Mouse (Mus musculus) lung, embryonic 14.5 days (tissue): ENCODE results near the gene AI481877. TPM values are rescaled to one million over a fixed set of nuclear protein-coding genes. Genes with fewer than 3 reads are reported as not detected.
A peak's percentile ranks its signal among the peaks of the same experiment; 100 is the strongest.

Experiments used
- ATAC-seq: fragments of 200-750 bp; cut with Nextera tagmentation; 2 replicates; pipeline ENCODE4 v1.8.0; 2017; ENCODE audit warnings: mild to moderate bottlenecking, moderate TSS enrichment, moderate library complexity; ENCODE audit not compliant: insufficient read depth
- DNase-seq: peaks from one replicate; pipeline ENCODE4 v3.0.0-alpha.2; 2015
- H3K27ac ChIP-seq: fragments of 300-500 bp; sonication (generic); 2 replicates; pipeline ENCODE4 v1.5.1; 2014; ENCODE audit warnings: low read depth, mild to moderate bottlenecking, moderate library complexity
- H3K27me3 ChIP-seq: fragments of 300-500 bp; sonication (generic); 2 replicates; pipeline ENCODE4 v1.6.1; 2014; ENCODE audit warnings: low read length, control low read depth; ENCODE audit not compliant: insufficient read depth
- H3K36me3 ChIP-seq: fragments of 300-500 bp; sonication (generic); 2 replicates; pipeline ENCODE4 v1.6.1; 2014; ENCODE audit warnings: control low read depth; ENCODE audit not compliant: insufficient read depth
- H3K4me1 ChIP-seq: fragments of 300-500 bp; sonication (generic); 2 replicates; pipeline ENCODE4 v1.6.1; 2014; ENCODE audit warnings: antibody characterized with exemption, control low read depth; ENCODE audit not compliant: insufficient read depth
- H3K4me2 ChIP-seq: fragments of 300-500 bp; sonication (generic); 2 replicates; pipeline ENCODE4 v1.6.1; 2014; ENCODE audit warnings: mild to moderate bottlenecking
- H3K4me3 ChIP-seq: fragments of 300-500 bp; sonication (generic); 2 replicates; pipeline ENCODE4 v1.5.1; 2014; ENCODE audit warnings: low read depth, low read length
- H3K9ac ChIP-seq: fragments of 300-500 bp; sonication (generic); 2 replicates; pipeline ENCODE4 v1.6.1; 2014
- H3K9me3 ChIP-seq: fragments of 300-500 bp; sonication (generic); 2 replicates; pipeline ENCODE4 v1.6.1; 2016; ENCODE audit warnings: low read depth, low read length, control low read depth
- CTCF ChIP-seq: IDR thresholded peaks from 2 replicates; pipeline ENCODE4 v1.5.1; 2016; ENCODE audit warnings: antibody characterized with exemption, low read depth
- whole genome bisulfite sequencing: fragments of 180-500 bp; shearing (Covaris S2); extraction: QIAGEN DNeasy Blood & Tissue Kit; methylation state at CpG from one replicate; pipeline ENCODE4 v1.1.7; 2014; 5-methylcytosine and 5-hydroxymethylcytosine counted together
- polyA plus RNA-seq: library from polyadenylated mRNA; unstranded; fragments of >200 nt; fragmentation: Nextera tagmentation; extraction: Ambion mirVana; gene quantifications from 2 replicates; pipeline ENCODE4 v1.2.1, GENCODE M21; 2014

AI481877 gene
- polyA plus RNA-seq, 1 experiment from 2014 or later, result not detected

DNA sequence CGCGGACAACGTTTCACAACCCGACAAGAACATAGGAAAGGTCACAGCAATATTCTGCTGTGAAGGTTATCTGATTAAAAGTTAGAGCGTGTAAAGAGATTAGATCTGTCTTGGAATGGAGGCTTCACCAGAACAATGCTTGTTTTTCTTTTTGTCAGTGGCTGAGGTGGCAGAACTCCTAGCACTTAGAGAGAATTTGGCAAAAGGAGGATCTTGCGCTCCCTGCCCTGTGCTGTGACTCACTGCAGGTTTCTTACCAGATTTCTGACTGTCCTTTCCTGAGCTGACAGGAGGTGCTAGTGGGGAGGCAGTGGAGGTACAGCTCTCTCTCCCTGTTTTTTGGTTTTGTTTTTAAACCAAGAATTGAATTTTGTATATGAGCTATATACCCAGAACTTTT lies 131.8 kb downstream of the AI481877 start:
- H3K9ac ChIP-seq, result no peak overlapping the region
- no peak overlapping the region for H3K27ac ChIP-seq
- DNase-seq (no peak), ATAC-seq (no peak)
- peaks cover 11% of the 10 kb centered on the region; the same call in 1 of the 2 replicates for H3K4me1 ChIP-seq
- WGBS, result 67% methylated on average over 6 of the region's 6 CpGs
- TF ChIP-seq CTCF, result no peak
- no peaks in the 10 kb centered on the region for H3K27me3 ChIP-seq
- H3K36me3 ChIP-seq, result no peaks in the 10 kb centered on the region
- no peaks in the 10 kb centered on the region for H3K9me3 ChIP-seq
- H3K4me2 ChIP-seq, result no peak overlapping the region
- H3K4me3 ChIP-seq, result no peak overlapping the region

- Histone ChIP-seq H3K9ac (no peak overlapping the region), H3K4me2 (no peak overlapping the region), H3K4me3 (no peak overlapping the region), H3K27ac (no peak overlapping the region), H3K4me1 (peaks cover 11% of the 10 kb centered on the region; the same call in 1 of the 2 replicates), H3K9me3 (no peaks in the 10 kb centered on the region), H3K27me3 (no peaks in the 10 kb centered on the region), H3K36me3 (no peaks in the 10 kb centered on the region)
- DNase-seq (no peak), ATAC-seq (no peak)
- 58% methylated on average over 8 of the region's 8 CpGs for WGBS
- no peak for TF ChIP-seq CTCF
These were observed 132.6 kb downstream of the AI481877 start for GRCm38 (mm10) chr4:59006211-59006610.

- Histone ChIP-seq H3K9me3 (no peaks in the 10 kb centered on the region), H3K4me1 (peaks cover 11% of the 10 kb centered on the region; the same call in 1 of the 2 replicates), H3K4me2 (peak overlapping the region; percentile 87), H3K4me3 (peak overlapping the region; percentile 92), H3K27me3 (no peaks in the 10 kb centered on the region), H3K36me3 (no peaks in the 10 kb centered on the region), H3K27ac (0 out of 2 replicates have a peak overlapping the region, but pooled peaks have one; percentile 88), H3K9ac (peak overlapping the region; percentile 88)
- 18% methylated on average over 7 of the region's 7 CpGs for WGBS
- DNase-seq (no peak), ATAC-seq (no peak)
- TF ChIP-seq CTCF, result no peak
These were observed 135.0 kb downstream of the AI481877 start for GRCm38 (mm10) chr4:59003806-59004200.

DNA sequence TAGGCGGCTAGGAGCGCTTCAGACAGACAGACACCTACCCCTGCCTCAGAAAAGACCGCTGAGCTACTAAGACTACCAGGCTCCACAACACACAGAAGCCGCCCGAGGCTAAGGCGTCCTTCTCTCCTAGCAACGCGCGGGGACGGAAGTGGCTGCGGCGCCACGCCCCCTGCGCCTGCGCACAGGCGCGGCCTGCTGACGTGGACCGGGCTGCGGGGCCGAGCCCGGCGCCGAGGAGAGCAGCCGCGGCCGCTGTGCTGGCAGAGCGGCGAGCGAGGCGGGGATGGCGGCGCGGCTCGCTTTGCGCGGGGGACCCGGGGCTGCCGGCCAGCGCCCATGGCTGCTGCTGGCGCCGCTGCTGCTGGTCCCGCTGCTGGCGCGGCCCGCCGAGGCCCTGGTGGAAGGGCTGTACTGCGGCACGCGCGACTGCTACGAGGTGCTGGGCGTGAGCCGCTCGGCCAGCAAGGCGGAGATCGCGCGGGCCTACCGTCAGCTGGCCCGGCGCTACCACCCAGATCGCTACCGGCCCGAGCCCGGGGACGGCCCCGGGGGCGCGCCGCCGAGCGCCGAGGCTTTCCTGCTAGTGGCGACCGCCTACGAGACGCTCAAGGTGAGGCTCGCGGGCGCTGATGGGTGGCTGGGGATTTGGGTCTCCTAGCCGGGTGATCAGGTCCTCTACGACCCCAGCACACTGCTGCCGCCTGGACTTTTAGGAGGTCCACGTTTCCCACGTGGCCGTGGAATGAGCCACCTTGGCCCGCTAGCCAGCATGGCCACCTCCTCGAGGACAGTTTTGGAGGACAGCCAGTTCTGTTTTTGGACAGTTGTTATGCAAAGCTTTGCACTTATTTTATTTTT lies 135.6 kb downstream of the AI481877 start, which contains the start of gene Gm20503:
TSS of gene Gm20503 (plus strand) at position 263 of the 858 bp plus-strand sequence.
- peak within 1 kb of the TSS; percentile 88 for H3K27ac ChIP-seq
- peak; percentile 97 for DNase-seq
- H3K27me3 ChIP-seq, result no peaks in the 10 kb centered on the region
- WGBS, result under 1% methylated on average over 67 of the region's 89 CpGs
- H3K4me1 ChIP-seq, result peaks cover 11% of the 10 kb centered on the region; the same call in 1 of the 2 replicates
- peak within 1 kb of the TSS; percentile 88 for H3K9ac ChIP-seq
- no peak for TF ChIP-seq CTCF
- ATAC-seq, result peak; percentile 99
- H3K9me3 ChIP-seq, result no peaks in the 10 kb centered on the region
- peak within 1 kb of the TSS; percentile 87 for H3K4me2 ChIP-seq
- peak within 1 kb of the TSS; percentile 92 for H3K4me3 ChIP-seq
- H3K36me3 ChIP-seq, result no peaks in the 10 kb centered on the region

GRCm38 (mm10) chr4:59000614-59001013 lies 138.2 kb downstream of the AI481877 start:
- Histone ChIP-seq H3K36me3 (no peaks in the 10 kb centered on the region), H3K4me2 (no peak overlapping the region), H3K9me3 (no peaks in the 10 kb centered on the region), H3K4me3 (no peak overlapping the region), H3K27ac (no peak overlapping the region), H3K27me3 (no peaks in the 10 kb centered on the region), H3K4me1 (peaks cover 11% of the 10 kb centered on the region; the same call in 1 of the 2 replicates), H3K9ac (no peak overlapping the region)
- ATAC-seq (no peak), DNase-seq (peak; percentile 17)
- WGBS, result 2% methylated on average over 2 of the region's 2 CpGs
- peak; percentile 33 for TF ChIP-seq CTCF

GRCm38 (mm10) chr4:58999686-59000085 lies 139.1 kb downstream of the AI481877 start:
- no peaks in the 10 kb centered on the region for H3K36me3 ChIP-seq
- peak; percentile 90 for TF ChIP-seq CTCF
- no peak overlapping the region for H3K9ac ChIP-seq
- no peak overlapping the region for H3K4me2 ChIP-seq
- H3K4me1 ChIP-seq, result peaks cover 10% of the 10 kb centered on the region; the same call in 1 of the 2 replicates
- DNase-seq, result peak; percentile 91
- H3K4me3 ChIP-seq, result no peak overlapping the region
- no peaks in the 10 kb centered on the region for H3K27me3 ChIP-seq
- H3K27ac ChIP-seq, result no peak overlapping the region
- no peaks in the 10 kb centered on the region for H3K9me3 ChIP-seq
- WGBS, result 8% methylated on average over 2 of the region's 2 CpGs
- ATAC-seq, result no peak

DNA sequence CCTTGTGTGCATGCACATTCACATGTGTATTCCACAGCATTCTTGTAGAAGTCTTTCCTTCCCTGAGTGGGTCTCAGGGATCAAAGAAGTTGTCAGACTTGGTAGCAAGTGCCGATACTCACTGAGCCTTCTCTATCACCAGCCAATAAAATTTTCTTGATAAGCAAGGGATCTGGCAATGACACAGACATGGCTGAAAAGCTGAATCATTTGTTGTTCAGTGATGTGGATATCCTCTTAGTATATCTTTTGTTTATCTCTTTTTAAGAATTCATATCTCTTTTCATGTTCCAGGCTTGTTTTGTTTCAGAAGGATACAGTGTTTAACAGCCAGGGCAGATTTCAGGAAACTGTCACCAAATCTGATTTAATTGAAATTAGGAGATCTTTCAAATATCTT lies 140.1 kb downstream of the AI481877 start:
- H3K9me3 ChIP-seq, result no peaks in the 10 kb centered on the region
- no peak overlapping the region for H3K4me3 ChIP-seq
- no peak overlapping the region for H3K27ac ChIP-seq
- DNase-seq (no peak), ATAC-seq (no peak)
- peaks cover 3% of the 10 kb centered on the region; the same call in 1 of the 2 replicates for H3K4me1 ChIP-seq
- H3K4me2 ChIP-seq, result no peak overlapping the region
- H3K9ac ChIP-seq, result no peak overlapping the region; the same call in 1 of the 2 replicates
- whole genome bisulfite sequencing, result 59% methylated on average over 1 of the region's 1 CpGs
- no peak for TF ChIP-seq CTCF
- H3K27me3 ChIP-seq, result no peaks in the 10 kb centered on the region
- H3K36me3 ChIP-seq, result no peaks in the 10 kb centered on the region
